Mouse (Mus musculus): ENCODE measurements around the gene Gm20388.

DNA sequence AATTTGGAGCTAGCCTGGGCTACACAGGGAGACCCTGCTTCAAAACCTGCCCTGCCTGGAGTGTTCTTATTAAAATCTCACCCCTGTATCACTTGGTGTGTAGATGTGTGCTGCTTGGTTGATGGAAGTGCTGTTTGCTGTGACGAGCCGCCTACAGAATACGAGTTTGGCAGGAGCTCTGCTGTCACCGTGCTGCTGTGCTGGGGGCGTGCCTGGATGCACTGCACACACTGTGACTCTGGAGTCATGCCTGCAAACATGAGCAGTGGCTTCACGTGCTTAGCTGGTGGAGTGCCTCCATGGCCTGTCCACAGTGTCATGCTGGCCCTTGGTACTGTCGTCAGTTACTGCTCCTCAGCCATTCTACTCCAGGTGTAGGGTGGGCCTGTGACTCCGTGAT lies 2148.3 kb downstream of the Gm20388 start:
- TF ChIP-seq CTCF (IDR thresholded peaks at IDR 0.05; ENCODE audit: low read depth), result no peak
- TF ChIP-seq EP300 (optimal IDR thresholded peaks at IDR 0.05), result no peak
